Mouse (Mus musculus): Measurements from ENCODE around the gene Crip3. TPM values are rescaled to one million over a fixed set of nuclear protein-coding genes. Genes with fewer than 3 reads are reported as not detected.
A peak's percentile ranks its signal among the peaks of the same experiment; 100 is the strongest.

Gene Crip3
- total RNA-seq (2014; fragmentation: Nextera tagmentation) (not detected in 2 replicates), total RNA-seq (2017) (not detected in 2 replicates)

GRCm38 (mm10) chr17:46428761-46429414, at the start of gene Crip3:
Gene Crip3, plus strand, starts transcription at chr17:46428926.
- no peak for ATAC-seq (replicated peaks; ENCODE audit: poor library complexity, severe bottlenecking)

GRCm38 (mm10) chr17:46383294-46384060, 45.2 kb upstream of the Crip3 start, which contains the start of gene Zfp318:
Gene Zfp318, plus strand, starts transcription at chr17:46383731.
- ATAC-seq (replicated peaks; ENCODE audit: poor library complexity, severe bottlenecking): peak; percentile 97

- no peak for ATAC-seq (replicated peaks; ENCODE audit: poor library complexity, severe bottlenecking)
Measured at GRCm38 (mm10) chr17:46384061-46384801, 44.5 kb upstream of the Crip3 start.

- ATAC-seq (replicated peaks; ENCODE audit: poor library complexity, severe bottlenecking): no peak
Measured at GRCm38 (mm10) chr17:46388200-46388599, 40.5 kb upstream of the Crip3 start.

GRCm38 (mm10) chr17:46393012-46393411, 35.7 kb upstream of the Crip3 start:
- ATAC-seq (replicated peaks; ENCODE audit: poor library complexity, severe bottlenecking): peak; percentile 44; the same call in 1 of the 2 replicates

- no peak for ATAC-seq (replicated peaks; ENCODE audit: poor library complexity, severe bottlenecking)
Measured at GRCm38 (mm10) chr17:46394631-46395030, 34.1 kb upstream of the Crip3 start.

GRCm38 (mm10) chr17:46408478-46408877, 20.2 kb upstream of the Crip3 start:
- no peak for ATAC-seq (replicated peaks; ENCODE audit: poor library complexity, severe bottlenecking)

- ATAC-seq (replicated peaks; ENCODE audit: poor library complexity, severe bottlenecking): no peak
Measured at GRCm38 (mm10) chr17:46418628-46419027, 10.1 kb upstream of the Crip3 start.

- ATAC-seq (replicated peaks; ENCODE audit: poor library complexity, severe bottlenecking): no peak
Measured at GRCm38 (mm10) chr17:46419717-46420116, 9.0 kb upstream of the Crip3 start.

GRCm38 (mm10) chr17:46426496-46426895, 2.2 kb upstream of the Crip3 start:
- no peak for ATAC-seq (replicated peaks; ENCODE audit: poor library complexity, severe bottlenecking)

GRCm38 (mm10) chr17:46433627-46434026, 4.9 kb downstream of the Crip3 start:
- ATAC-seq (replicated peaks; ENCODE audit: poor library complexity, severe bottlenecking): peak; percentile 60; the same call in 1 of the 2 replicates

- ATAC-seq (replicated peaks; ENCODE audit: poor library complexity, severe bottlenecking): peak; percentile 45; the same call in 1 of the 2 replicates
Measured at GRCm38 (mm10) chr17:46436672-46437366, 8.1 kb downstream of the Crip3 start.

- ATAC-seq (replicated peaks; ENCODE audit: poor library complexity, severe bottlenecking): no peak
Measured at GRCm38 (mm10) chr17:46438298-46438873, 9.7 kb downstream of the Crip3 start, which contains the start of gene Slc22a7. Gene Slc22a7, minus strand, starts transcription at chr17:46438457.

- no peak for ATAC-seq (replicated peaks; ENCODE audit: poor library complexity, severe bottlenecking)
Measured at GRCm38 (mm10) chr17:46439176-46439575, 10.4 kb downstream of the Crip3 start.

- no peak for ATAC-seq (replicated peaks; ENCODE audit: poor library complexity, severe bottlenecking)
Measured at GRCm38 (mm10) chr17:46444839-46445579, 16.3 kb downstream of the Crip3 start.

GRCm38 (mm10) chr17:46446264-46446663, 17.5 kb downstream of the Crip3 start:
- ATAC-seq (replicated peaks; ENCODE audit: poor library complexity, severe bottlenecking): no peak

- ATAC-seq (replicated peaks; ENCODE audit: poor library complexity, severe bottlenecking): no peak
Measured at GRCm38 (mm10) chr17:46452683-46453082, 24.0 kb downstream of the Crip3 start.

- peak; percentile 8; the same call in 1 of the 2 replicates for ATAC-seq (replicated peaks; ENCODE audit: poor library complexity, severe bottlenecking)
Measured at GRCm38 (mm10) chr17:46453302-46453948, 24.7 kb downstream of the Crip3 start.
